Mouse (Mus musculus): ENCODE data around the gene Cdk2.
A peak's percentile ranks its signal among the peaks of the same experiment; 100 is the strongest.

Gene Cdk2

DNA sequence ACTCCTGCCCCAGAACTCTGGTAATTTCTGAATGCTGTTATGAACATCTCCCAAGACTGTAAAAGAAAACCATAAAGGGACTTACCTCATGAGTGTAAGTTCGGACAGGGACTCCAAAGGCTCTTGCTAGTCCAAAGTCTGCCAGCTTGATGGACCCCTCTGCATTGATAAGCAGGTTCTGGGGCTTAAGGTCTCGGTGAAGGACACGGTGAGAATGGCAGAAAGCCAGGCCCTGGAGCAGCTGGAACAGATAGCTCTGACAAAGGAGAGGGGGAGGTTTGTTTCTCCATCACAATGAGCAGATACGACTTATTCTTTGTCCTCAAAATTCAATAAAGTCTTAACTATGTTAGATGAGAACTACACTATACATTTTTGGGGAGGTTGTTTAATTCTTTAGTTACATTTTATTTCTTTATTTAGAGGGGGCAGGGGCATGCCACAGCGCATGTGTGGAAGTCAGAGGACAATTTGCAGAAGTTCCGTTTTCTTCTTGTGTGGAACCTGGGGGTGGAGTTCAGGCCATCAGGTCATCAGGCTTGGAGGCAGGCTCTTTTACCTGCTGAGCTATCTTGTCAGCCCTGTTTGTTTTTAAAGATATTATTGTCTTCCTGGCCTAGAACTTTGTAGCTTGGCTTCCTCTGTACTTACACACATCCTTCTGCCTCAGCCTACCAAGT, 2.4 kb downstream of the Cdk2 start:
- DNase-seq = no peak

DNA sequence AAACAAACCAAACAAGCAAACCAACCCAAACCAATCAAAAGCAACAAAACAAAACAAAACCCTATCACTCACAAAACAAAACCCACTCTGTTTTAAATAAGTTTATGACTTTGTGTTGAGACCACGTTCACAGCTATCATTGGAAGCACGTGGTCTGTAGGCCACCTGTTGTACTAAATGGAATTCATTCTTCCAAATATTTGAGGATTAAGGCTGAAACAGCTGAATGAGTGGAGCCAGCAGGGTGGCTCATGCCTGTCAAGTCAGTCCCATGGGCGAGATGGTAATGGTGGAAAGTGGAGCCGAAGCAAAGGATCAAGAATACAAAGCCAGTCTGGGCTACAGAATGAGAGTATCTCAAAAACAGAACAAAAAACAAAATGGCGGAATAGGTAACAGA, 4.1 kb downstream of the Cdk2 start:
- no peak for DNase-seq

DNA sequence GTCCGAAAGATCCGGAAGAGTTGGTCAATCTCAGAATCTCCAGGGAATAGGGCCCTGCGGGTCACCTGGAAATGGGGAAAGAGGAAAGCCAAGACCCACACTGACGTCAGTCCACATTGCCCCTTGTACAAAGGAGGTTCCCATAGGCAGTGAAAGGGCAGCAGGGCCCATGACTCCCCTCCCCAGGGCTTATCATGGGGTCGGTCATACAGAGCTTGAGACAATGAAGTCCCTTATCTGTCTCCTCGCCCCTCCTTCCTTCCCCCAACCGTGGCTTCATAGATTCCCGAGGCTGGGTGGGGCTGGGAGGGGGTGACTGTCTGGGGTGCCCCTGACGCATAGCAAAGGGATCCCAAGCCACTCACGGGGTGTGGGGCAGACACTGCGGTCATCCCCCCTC, 5.2 kb downstream of the Cdk2 start:
- no peak for DNase-seq

DNA sequence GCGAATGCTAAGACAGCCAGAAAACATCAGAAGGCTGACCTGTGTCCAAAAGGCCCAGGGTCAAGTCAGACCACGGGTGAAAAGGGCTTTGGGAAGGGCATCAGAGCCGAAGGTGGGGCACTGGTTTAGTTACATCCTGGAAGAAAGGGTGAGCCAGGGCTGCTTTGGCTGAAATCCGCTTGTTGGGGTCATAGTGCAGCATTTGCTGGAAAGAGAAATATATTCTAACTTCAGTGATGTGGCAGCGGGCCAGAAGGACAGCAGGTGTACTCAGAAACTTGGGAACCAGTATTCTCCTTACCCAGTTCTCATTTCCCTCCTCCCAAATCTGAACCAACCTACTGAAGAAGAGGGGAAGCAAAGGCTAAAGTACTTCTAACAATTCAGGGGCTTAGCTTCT, 5.8 kb downstream of the Cdk2 start:
- DNase-seq = peak; percentile 49

DNA sequence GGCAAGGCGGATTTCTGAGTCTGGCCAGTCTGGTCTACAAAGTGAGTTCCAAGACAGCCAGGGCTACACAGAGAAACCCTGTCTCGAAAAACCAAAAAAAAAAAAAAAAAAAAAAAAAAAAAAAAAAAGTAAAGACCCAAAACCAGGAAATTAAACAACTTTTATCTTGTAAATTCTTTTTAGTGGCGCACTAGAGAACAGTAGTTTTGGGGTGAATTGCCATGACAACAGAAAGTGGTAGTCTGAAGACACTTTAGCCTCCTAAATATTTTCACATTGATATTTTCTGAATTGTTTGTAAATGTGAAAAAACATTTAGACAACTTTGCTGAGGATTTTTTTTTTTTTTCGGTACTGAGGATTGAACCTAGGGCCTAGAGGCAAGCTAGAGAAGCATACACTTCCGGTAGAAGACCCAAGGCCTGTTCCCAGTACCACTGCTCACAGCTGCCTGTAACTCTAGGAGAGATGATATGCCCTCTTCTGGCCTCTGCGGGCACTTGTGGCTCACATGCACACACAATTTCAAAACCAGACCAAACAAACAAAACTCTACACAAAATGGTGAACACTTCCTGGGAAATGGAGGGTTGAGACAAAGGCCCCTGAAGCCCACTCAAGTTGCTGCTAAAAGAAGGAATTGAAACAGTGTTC, 7.6 kb downstream of the Cdk2 start:
- DNase-seq = no peak

DNA sequence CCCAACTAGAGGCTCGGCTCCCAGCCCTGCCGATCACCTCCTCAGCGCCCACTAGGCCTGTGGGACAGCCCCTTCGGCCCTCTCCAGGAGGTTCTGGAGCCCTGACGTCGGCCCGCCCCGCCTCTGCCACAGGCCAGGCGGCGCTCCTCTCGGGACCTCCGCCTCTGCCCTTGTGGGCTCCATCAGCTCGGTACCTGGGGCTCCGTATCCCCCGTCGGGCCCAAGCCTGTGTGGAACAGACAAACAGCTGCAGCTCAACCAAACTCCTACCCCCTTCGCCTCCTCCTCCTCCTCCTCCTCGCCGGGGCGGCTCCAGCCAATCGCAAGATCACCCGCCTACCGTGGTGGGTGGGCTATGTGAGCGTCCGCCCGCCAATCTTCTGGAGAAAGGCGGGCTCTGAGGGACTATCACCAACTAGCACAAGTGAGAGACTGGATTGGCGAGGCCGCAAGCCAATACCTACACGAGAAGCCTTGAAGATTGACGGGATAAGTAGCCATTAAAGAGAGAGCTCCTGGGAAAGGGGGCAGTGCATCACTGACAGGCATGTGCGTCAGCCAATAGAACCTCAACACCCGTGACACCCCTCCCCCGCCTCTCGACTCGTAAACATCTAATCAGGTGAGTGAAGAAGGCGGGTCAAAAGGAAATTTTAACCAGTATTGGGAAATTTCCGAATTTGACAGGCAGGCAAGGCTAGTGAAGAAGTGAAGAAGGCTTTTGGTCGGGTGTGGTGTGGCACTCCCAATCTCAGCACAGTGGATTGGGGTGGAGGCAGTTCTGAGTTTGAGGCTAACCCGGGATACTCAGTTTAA, 8.6 kb downstream of the Cdk2 start, which contains the start of gene Rab5b:
Gene Rab5b, minus strand, starts transcription at position 273 of the 816 bp plus-strand sequence.
- peak; percentile 100 for DNase-seq

DNA sequence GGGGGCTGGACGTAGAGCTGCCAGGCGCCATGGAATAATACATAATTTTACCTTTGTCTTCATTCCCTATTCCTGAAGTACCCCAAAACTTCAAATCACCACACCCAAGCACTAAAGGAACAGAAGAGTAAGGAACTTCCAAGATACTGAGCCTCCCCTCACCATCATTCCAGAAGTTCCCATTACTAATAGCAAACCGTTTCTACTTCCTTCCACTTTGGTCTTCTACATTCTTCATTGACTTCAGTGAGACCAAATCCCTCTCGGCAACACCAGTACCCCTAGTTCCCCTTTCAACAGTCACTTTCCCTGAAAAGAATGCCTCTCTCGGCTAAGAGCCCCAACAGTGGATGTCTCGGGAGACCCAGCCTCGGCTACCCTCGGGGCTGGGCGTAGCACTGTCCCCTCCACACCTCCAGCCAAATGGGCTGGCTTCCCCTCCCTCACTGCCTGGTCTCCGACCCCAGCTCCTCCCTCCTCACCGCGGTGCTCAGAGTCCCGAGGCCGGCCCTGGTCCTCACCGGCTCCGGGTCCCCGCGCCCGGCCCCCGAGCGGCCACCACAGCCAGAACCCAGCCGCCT, 9.3 kb downstream of the Cdk2 start:
- DNase-seq = no peak

DNA sequence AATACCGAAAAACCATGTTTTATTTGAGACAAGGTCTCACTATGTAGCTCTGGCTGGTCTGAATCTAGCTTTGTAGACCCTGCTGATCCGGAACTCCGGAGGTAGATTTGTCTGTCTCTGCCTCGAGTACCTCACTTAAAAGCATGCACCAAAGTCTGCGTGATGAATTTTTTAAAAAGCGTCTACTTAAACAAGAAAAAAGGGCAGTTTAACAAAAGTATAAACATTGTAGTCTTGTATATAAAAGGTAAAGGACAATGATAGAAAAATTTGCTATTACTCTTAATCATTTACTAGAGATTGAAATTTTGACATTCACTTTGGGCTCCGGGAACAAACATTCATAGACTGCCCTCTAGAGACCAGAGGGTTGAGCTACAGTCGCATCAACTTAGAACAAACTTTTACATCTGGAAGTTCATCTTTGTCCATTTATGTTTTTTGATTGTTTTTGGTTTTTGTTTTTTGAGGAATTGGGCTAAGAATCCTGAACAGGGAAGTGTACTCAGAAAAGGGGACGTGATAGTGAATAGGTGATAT, 30.3 kb downstream of the Cdk2 start:
- DNase-seq = peak; percentile 17

DNA sequence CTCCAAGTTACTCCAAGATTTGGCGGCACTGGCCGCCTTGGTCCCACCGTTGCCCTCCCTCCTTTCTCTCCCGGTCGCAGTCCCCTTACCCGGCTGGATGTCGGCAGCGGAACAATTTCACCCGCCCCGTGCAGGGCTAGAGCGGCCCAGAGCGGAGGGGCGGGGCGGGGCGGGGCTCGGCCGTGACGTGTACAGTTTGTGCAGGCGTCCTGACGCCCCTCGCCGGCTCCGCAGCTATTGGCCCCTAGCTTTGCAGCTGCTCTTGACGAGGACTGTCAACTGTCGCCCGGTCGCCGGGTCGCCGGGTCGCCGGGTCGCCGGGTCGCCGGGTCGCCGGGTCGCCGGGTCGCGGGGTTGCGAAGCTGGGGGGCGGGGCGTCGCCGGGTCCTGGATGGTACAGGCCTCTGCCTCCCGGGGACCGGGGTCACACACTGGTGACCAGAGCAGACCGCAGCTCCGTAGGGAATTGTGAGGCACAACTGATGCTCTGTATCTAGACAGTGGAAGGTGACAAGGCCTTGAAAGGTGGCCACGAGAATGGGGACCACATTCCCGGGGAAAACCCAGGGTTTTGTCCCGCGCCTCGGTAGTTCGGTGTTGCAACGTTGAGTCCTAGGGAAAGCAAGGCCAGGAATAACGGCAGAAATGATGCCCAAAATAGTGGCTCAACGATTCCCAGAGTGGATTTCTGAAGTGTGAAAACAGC, 30.9 kb downstream of the Cdk2 start, which contains the start of gene Suox:
Gene Suox, minus strand, starts transcription at position 311 of the 706 bp plus-strand sequence.
- DNase-seq = peak; percentile 93

DNA sequence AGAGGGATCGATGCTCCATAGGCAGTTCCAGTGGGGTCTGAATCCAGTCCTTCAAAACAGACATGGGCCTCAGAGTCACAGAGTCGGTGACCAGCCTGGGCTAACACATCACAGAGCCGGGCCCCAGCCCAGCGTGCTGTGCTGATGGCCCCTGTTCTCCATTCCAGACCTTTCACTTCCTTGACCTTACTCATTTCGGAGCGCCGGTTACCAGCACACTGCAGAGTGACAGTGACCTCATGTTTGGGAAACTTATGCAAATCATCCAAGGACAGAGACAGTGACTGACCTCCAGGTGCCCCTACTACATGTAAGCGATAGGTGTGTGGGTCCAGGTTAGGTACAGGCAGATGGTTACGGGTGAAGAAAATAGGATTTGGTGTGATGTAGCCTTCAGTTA, 33.7 kb downstream of the Cdk2 start:
- DNase-seq = no peak

DNA sequence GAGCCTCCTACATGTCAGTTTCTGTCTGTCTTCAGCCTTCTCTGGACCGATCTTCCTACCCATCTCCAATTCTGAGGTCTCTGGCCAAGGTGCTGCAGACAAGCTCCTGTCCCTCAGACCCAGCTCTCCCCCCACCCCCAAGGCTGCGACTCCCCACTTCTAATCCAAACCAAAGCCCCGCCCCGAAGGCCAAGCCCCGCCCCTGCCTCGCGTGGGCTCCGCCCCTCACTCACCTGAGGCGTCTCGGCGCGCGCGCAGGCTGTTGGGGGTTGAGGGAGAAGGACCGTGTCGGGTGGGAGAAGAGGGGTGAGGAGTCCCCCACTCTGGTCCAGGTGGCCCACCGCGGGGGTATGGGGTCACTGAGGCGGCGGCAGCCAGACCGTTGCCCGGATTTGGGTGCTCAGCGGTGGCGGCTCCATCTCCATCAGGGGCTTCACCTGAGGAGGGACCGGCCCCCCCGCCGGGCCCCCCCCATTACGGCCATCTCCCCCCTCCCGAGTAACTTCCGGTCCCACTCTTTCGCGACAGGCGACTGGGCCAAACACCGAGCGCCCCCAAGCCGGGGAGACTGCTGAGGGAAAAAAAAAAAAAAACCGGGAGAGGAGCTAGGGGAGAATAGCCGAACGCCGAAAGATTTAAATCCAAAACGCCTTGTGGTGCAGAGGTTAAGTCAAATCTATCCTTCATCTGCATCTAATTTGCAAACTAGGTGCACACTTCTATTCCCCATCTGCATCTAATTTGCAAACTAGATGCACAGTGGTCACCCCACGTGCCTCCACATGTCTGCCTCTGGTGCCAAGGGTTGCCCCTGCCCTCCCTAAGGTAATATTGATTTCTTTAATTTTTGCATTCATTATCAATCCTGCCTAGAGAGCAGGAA, 35.8 kb downstream of the Cdk2 start:
- DNase-seq = peak; percentile 87

DNA sequence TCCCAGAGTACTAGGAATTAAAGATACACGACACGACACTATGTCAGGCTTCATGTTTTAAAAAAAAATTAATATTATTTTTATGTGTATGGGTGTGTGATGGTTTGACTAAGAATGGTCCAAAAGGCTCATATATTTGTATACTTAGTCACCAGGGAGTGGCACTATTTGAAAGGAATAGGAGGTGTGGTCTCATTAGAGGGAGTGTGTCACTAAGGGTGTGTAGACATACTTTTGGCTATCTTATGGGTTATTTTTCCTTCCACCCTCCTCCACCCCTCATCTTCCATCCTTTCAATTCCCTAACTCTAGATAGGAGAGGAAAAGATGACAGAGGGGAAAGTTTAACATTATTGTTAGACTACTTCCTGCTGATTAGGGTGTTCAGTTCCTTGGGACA, 39.0 kb downstream of the Cdk2 start:
- no peak for DNase-seq

DNA sequence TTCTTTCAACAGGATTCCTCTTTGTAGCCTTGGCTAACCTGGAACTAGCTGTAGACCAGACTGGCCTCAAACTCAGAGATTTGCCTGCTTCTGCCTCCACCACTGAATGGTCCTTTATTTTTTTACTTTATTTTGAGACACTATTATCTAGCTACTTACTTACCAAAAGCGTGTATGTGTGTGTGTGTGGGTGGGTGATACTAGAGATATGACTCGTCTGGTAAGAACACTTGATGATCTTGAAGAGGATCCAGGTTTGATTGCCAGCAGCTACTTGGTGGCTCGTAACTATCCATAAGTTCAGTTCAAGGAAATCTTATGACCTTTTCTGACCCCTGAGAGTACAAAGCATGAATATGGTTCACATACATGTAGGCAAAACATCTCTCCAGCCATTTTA, 39.5 kb downstream of the Cdk2 start:
- DNase-seq = no peak

DNA sequence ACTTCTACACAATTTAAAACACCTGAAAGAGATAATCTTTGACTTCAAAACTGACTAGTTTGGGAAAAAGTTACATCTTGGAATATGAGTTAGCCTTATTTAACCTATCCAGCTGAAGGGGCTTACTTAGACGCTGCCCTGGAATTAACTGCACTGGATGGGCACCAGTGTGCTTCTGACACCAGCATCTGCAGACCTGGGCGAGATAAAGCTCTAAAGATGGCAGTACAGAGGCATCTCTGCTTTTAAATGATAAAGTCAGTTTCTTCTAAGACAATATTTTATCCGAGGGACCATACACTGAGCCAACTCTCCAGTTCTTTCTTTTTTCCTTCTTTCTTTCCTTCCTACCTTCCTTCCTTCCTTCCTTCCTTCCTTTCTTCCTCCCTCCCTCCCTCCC, 40.0 kb downstream of the Cdk2 start:
- no peak for DNase-seq

DNA sequence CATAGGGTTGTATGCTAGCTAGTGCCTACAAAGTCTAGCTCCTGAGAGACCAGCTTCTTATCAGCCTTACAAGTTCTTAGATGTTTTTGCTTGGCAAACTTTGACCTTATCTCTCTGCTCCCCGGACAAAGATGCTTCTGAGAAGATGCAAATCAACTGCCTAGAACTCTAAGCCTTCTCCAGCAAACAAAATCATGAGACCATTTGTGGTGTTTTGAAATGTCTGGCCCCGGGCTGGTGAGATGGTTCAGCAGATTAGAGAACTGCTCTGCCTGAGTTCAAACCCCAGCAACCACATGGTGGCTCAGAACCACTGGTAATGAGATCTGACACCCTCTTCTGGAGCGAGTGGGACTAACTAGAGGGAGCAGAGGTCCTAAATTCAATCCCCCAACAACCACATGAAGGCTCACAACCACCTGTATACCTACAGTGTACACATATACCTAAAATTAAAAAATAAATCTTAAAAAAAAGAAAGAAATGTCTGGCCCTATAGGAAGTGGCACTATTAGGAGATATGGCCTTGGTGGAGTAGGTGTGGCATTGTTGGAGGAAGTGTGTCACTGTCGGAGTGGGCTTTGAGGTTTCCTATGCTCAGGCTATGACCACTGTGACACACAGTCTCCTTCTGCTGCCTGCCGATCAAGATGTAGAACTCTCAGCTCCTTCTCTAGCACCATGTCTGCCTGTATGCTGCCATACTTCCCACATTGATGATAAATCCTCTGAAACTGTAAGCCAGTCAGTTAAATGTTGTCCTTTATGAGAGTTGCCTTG, 41.2 kb downstream of the Cdk2 start:
- DNase-seq = no peak

DNA sequence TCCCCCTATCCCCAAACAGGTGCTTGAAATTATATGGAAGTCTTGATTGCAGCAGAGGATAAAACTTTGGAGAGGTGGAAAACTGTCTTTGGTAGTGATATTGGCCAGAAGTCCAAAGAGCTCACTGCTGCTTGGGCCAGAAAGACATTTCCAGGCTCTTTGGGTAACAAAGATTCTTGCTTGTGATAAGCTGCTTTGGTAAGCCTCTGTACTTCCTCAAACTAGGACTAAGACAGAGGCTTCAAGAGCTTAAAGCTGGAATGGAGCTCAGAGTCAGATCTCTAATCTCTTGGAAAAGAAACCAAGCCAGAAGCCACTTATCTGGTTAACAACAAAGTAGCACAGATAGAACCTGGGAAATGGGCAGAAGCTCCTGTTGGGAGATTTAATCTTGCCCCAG, 42.4 kb downstream of the Cdk2 start:
- DNase-seq = no peak

DNA sequence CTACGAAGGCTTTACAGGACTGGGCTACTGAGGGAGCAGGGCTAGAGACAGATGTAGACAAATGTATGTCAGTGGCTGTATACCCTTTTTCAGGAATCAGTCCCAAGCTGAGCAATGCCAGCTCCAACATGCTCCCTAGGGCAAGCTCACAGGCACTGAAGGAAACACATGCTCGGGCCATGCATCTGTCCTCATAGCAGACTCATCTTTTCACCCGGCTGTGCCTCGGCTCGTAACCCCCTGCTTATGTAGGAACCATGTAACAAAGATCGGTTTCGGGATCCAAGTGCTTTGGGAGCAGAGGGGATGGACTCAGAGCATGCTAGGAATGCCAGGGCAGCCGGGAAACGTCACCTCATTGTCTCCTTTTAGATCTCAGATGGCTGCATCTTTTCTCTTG, 45.3 kb downstream of the Cdk2 start:
- DNase-seq = no peak

DNA sequence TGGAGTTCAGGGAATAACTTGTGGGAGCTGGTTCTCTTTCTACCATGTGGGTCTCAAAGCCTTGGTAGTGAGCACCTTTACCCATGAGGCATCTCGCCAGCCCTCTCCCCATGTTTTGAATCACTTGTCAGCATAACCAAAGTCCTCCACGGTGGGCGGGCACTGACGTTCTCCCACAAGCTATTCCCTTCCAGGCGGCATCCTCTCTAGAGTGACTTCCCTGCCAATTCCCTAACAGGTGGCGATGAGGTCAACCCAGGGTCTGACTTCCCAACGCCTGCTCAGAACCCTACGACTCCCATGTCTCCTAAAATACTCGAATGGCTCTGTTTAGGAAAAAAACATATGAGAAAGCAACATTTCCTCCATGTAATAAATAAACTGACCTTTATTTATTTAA, 47.0 kb downstream of the Cdk2 start:
- DNase-seq = peak; percentile 24

DNA sequence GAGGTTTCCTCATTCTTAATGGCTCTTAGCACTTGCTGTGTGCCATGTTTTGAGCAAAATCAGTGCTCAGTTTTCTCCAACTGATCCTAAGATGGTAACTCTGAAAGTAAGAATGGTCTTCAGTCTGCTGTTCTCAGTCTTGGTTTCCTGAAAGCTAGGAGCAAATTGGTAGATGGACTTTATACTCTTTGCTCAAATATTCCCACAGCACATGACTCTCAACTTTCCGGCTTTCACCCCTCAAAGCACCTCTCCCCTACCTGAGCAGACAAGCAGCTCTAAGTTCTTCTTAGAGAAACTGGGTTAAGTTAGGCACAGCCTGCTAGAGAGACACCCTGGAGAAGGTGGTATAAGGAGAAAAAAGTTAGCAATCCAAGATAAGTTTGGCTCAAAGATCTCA, 48.1 kb downstream of the Cdk2 start:
- no peak for DNase-seq

DNA sequence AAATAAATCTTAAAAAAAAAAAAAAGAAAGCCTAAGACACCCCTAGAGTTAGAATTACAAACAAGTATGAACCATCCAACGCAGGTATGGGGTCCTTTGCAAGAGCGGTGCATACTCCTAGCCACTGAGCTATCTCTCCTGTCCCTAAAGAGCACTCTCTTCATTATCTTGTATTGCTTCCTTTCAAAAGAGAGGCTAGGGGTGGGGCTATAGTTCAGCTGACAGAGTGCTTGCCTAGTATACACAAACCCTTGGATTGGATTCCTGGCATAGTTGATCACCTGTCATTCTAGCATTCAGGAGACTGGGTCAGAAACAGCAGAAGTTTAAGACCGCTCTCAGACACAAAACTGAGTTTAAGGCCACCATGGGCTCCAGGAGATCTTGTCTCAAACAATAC, 49.6 kb downstream of the Cdk2 start:
- DNase-seq = no peak

DNA sequence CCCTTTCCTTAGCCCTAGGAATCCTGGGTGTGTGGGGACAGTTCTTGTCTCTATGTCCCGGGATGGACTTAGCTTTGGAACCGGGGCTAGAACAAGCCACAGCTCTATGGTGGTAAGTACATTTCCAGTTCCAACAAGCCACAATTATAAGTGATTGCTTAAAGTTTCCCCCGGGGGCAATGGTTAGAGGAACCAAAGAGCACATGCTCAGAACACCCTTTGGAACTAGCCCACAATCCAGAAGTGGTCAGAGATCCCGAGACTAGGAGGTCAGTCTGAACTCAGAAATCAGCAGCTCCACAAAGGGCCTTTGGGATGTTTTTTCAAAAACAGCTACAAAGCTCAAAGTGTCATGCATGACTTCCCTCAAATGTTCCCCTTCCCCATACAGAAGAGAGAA, 51.0 kb downstream of the Cdk2 start:
- peak; percentile 31 for DNase-seq
